Mouse (Mus musculus) spleen, adult 2 months (tissue): ENCODE measurements around the gene Apol7e. TPM values are rescaled to one million over a fixed set of nuclear protein-coding genes. Genes with fewer than 3 reads are reported as not detected.

ENCODE experiments used
- DNase-seq, 2 experiments: peaks; one replicate each; pipeline versions ENCODE4 v3.0.0 to v3.0.0-alpha.2; 2012 to 2021; ENCODE audit warnings: low spot score in 2 of 2, low read depth in 1 of 2
- H3K27ac ChIP-seq: fragments of 200-500 bp; 2 replicates; pipeline ENCODE4 v1.5.1; 2012; ENCODE audit warnings: low read length, inconsistent platforms; ENCODE audit not compliant: insufficient read depth
- H3K27me3 ChIP-seq: fragments of 200-500 bp; 2 replicates; pipeline ENCODE4 v1.6.1; 2012; ENCODE audit warnings: mild to moderate bottlenecking, moderate library complexity, low read length, inconsistent platforms; ENCODE audit not compliant: control insufficient read depth, insufficient read depth
- H3K36me3 ChIP-seq: fragments of 200-500 bp; 2 replicates; pipeline ENCODE4 v1.6.1; 2012; ENCODE audit warnings: mild to moderate bottlenecking, low read length, inconsistent platforms; ENCODE audit not compliant: control insufficient read depth, insufficient read depth
- H3K4me1 ChIP-seq: fragments of 200-500 bp; 2 replicates; pipeline ENCODE4 v1.6.1; 2011; ENCODE audit warnings: inconsistent platforms; ENCODE audit not compliant: control insufficient read depth, insufficient read depth, insufficient read length
- H3K4me3 ChIP-seq: fragments of 200-500 bp; 2 replicates; pipeline ENCODE4 v1.5.1; 2011; ENCODE audit warnings: mild to moderate bottlenecking, inconsistent platforms; ENCODE audit not compliant: insufficient read depth, insufficient read length; ENCODE audit errors: extremely low read depth
- CTCF ChIP-seq: fragments of 200-500 bp; IDR thresholded peaks from 2 replicates; pipeline ENCODE4 v1.5.1; 2011; ENCODE audit warnings: mild to moderate bottlenecking, inconsistent platforms; ENCODE audit not compliant: insufficient read depth, insufficient read length, insufficient replicate concordance; ENCODE audit errors: extremely low read depth
- POLR2A ChIP-seq: fragments of 200-500 bp; IDR thresholded peaks from 2 replicates; pipeline ENCODE4 v1.6.1; 2011; ENCODE audit warnings: low read depth, low read length, inconsistent platforms
- WGBS: fragments of 180-500 bp; shearing (Covaris S2); methylation state at CpG from one replicate; pipeline ENCODE4 v1.1.7; 2018; 5-methylcytosine and 5-hydroxymethylcytosine counted together
- polyA plus RNA-seq: library from polyadenylated mRNA; depleted of rRNA; stranded (reverse); fragments of >200 nt; gene quantifications from 2 replicates; pipeline ENCODE4 v1.2.3, GENCODE M21; 2012

The Apol7e gene
- polyA plus RNA-seq, 1 experiment = 10.6 TPM

GRCm38 (mm10) chr15:77750461-77750860 is 51.8 kb downstream of the Apol7e start:
- WGBS = 60% methylated on average over 1 of the region's 1 CpGs
- no peak overlapping the region for H3K4me3 ChIP-seq
- H3K27me3 ChIP-seq = no peaks in the 10 kb centered on the region
- no peaks in the 10 kb centered on the region for H3K36me3 ChIP-seq
- peak; percentile 21 to 47 for DNase-seq
- no peak overlapping the region for H3K27ac ChIP-seq
- TF ChIP-seq POLR2A (no peak), CTCF (peak; percentile 55; the same call in 1 of the 2 replicates)
- no peaks in the 10 kb centered on the region for H3K4me1 ChIP-seq

- H3K27ac ChIP-seq = no peak overlapping the region
- 56% methylated on average over 11 of the region's 11 CpGs for WGBS
- H3K4me3 ChIP-seq = no peak overlapping the region
- H3K27me3 ChIP-seq = no peaks in the 10 kb centered on the region
- H3K36me3 ChIP-seq = no peaks in the 10 kb centered on the region
- TF ChIP-seq CTCF = no peak
- no peak for TF ChIP-seq POLR2A
- DNase-seq = no peak
- H3K4me1 ChIP-seq = no peaks in the 10 kb centered on the region
These were observed 53.8 kb downstream of the Apol7e start for GRCm38 (mm10) chr15:77752443-77752842.

GRCm38 (mm10) chr15:77755132-77755531 is 56.5 kb downstream of the Apol7e start:
- Histone ChIP-seq H3K4me1 (no peaks in the 10 kb centered on the region), H3K4me3 (no peak overlapping the region), H3K36me3 (no peaks in the 10 kb centered on the region; the same call in 1 of the 2 replicates), H3K27ac (no peak overlapping the region), H3K27me3 (no peaks in the 10 kb centered on the region)
- 68% methylated on average over 2 of the region's 2 CpGs for WGBS
- TF ChIP-seq CTCF = no peak
- TF ChIP-seq POLR2A = no peak
- DNase-seq = no peak

GRCm38 (mm10) chr15:77756081-77756480 is 57.4 kb downstream of the Apol7e start:
- DNase-seq = no peak
- no peaks in the 10 kb centered on the region for H3K27me3 ChIP-seq
- peaks cover 9% of the 10 kb centered on the region for H3K36me3 ChIP-seq
- no peak overlapping the region for H3K27ac ChIP-seq
- H3K4me3 ChIP-seq = no peak overlapping the region
- no peak for TF ChIP-seq CTCF
- no peak for TF ChIP-seq POLR2A
- H3K4me1 ChIP-seq = no peaks in the 10 kb centered on the region
- 75% methylated on average over 2 of the region's 2 CpGs for WGBS

- Histone ChIP-seq H3K36me3 (peaks cover 16% of the 10 kb centered on the region), H3K4me1 (no peaks in the 10 kb centered on the region), H3K27ac (no peak within 1 kb of the TSS), H3K4me3 (no peak within 1 kb of the TSS), H3K27me3 (no peaks in the 10 kb centered on the region)
- WGBS = 4% methylated on average over 9 of the region's 9 CpGs
- TF ChIP-seq POLR2A (no peak), CTCF (peak; percentile 84; the same call in 1 of the 2 replicates)
- DNase-seq = peak; percentile 22 to 40
These were observed 58.2 kb downstream of the Apol7e start, which contains the start of gene Apol8 for GRCm38 (mm10) chr15:77756848-77757247. Gene Apol8 (minus strand): TSS chr15:77757003.

- Histone ChIP-seq H3K27me3 (no peaks in the 10 kb centered on the region), H3K36me3 (peaks cover 24% of the 10 kb centered on the region), H3K27ac (no peak overlapping the region), H3K4me1 (no peaks in the 10 kb centered on the region), H3K4me3 (no peak overlapping the region)
- TF ChIP-seq POLR2A = no peak
- TF ChIP-seq CTCF = no peak
- WGBS = 86% methylated on average over 4 of the region's 4 CpGs
- no peak for DNase-seq
These were observed 59.0 kb downstream of the Apol7e start for GRCm38 (mm10) chr15:77757586-77758226.

GRCm38 (mm10) chr15:77760037-77760436 is 61.4 kb downstream of the Apol7e start:
- DNase-seq = no peak
- H3K27ac ChIP-seq = no peak overlapping the region
- H3K4me1 ChIP-seq = no peaks in the 10 kb centered on the region
- no peaks in the 10 kb centered on the region for H3K27me3 ChIP-seq
- H3K36me3 ChIP-seq = peaks cover 47% of the 10 kb centered on the region
- WGBS = 92% methylated on average over 9 of the region's 16 CpGs
- no peak for TF ChIP-seq POLR2A
- no peak for TF ChIP-seq CTCF
- no peak overlapping the region for H3K4me3 ChIP-seq
